Mouse (Mus musculus) liver, embryonic 14.5 days (tissue): ENCODE measurements around the gene Trim41.

Source experiments
- CTCF ChIP-seq: IDR thresholded peaks from 2 replicates; pipeline ENCODE4 v1.5.1; 2016; ENCODE audit warnings: antibody characterized with exemption, low read depth, control low read depth
- EP300 ChIP-seq: IDR thresholded peaks from 2 replicates; pipeline ENCODE4 v1.6.1; 2016; ENCODE audit warnings: antibody characterized with exemption, low read depth

- TF ChIP-seq CTCF (no peak), EP300 (no peak)
Measured at GRCm38 (mm10) chr11:48852190-48852589, 35.0 kb upstream of the Trim41 start.
